Mouse (Mus musculus): ENCODE measurements around the gene Efcab1.

- TF ChIP-seq CTCF (IDR thresholded peaks at IDR 0.05; ENCODE audit: extremely low read depth, insufficient read depth, insufficient read length, insufficient replicate concordance): no peak
- no peak for TF ChIP-seq POLR2A (IDR thresholded peaks at IDR 0.05; ENCODE audit: low read depth, low read length)
These were observed 12.5 kb upstream of the Efcab1 start for GRCm38 (mm10) chr16:14893864-14894263.

Measured in spleen, adult 2 months (tissue).